Mouse (Mus musculus): ENCODE results near the gene Zfp286. TPM values are rescaled to one million over a fixed set of nuclear protein-coding genes. Genes with fewer than 3 reads are reported as not detected.

The Zfp286 gene
- total RNA-seq (2022), result 1 to 10 TPM; 2.9 to 4.8 (median 4.3) TPM

GRCm38 (mm10) chr11:62788935-62789616 lies at the start of gene Zfp286:
Zfp286 (minus strand) TSS chr11:62789462.
- DNase-seq, result peak; percentile 66

DNA sequence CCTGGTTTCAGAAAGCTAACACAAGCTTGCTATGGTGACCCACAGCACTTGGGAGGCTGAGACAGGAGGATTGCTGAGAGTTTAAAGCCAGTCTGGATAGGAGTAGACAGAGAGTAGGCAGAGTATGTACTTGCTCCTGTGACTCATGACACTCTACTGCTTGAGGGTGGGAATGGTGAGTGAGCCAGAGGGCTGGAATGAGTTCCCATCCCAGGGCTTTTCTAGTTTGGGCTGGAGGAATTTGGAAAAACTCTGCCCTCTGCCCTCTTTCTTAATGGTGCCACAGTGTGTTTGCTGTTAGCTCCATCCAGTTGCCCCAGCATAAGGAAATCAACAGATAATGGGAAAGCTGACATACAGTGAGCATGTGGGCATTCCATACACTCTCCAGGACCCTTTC lies 42.6 kb upstream of the Zfp286 start:
- no peak for DNase-seq

GRCm38 (mm10) chr11:62830387-62830786 lies 41.1 kb upstream of the Zfp286 start:
- no peak for DNase-seq

GRCm38 (mm10) chr11:62827911-62828310 lies 38.6 kb upstream of the Zfp286 start:
- no peak for DNase-seq

DNA sequence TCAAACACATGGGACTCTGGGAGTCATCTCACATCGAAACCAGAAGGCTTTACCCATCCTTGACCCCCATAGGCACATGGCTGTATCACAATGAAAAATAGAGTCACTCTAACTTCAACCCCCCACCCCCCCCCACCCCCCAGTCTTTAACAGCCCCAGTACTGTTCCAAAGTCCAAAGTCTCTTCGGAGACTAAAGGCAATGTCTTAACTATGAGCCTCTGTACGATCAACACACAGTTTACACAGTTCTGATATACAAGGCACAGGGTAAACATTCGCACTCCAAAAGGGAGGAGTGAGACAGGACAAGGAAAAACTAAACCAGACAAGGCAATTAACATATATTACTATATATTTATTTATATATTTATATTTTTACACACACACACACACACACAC lies 37.9 kb upstream of the Zfp286 start:
- DNase-seq, result no peak

DNA sequence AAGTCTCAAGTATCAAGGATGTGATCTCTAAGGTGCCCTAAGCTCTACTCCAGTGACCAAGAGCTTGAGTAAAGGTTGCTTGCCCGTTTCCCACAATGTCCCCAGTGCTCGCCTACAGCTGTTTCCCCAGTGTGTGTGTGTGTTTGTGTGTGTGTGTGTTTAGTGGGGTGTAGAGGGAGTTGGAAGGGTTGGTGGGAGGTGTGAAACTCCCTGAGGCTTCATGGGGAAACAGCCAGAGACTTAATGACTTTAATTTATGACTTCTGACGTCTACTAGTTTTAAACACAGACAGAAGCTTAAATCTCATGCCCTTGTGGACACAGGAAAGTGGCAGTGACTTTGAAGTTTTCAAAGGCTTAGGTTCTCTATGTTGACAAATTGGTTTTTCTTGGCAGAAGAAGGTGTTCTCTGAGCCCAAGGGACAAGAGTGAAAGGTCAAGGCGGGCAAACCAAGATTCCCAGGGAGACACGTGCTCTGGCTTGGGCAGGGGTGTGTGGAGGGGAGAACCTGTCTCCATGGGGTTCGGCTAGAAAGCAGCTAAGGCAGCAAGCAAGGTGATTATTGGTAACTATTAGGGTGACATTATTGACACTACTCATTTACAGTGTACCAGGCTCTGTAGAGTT lies 37.0 kb upstream of the Zfp286 start:
- DNase-seq, result peak; percentile 61

GRCm38 (mm10) chr11:62825222-62826105 lies 36.2 kb upstream of the Zfp286 start:
- no peak for DNase-seq

DNA sequence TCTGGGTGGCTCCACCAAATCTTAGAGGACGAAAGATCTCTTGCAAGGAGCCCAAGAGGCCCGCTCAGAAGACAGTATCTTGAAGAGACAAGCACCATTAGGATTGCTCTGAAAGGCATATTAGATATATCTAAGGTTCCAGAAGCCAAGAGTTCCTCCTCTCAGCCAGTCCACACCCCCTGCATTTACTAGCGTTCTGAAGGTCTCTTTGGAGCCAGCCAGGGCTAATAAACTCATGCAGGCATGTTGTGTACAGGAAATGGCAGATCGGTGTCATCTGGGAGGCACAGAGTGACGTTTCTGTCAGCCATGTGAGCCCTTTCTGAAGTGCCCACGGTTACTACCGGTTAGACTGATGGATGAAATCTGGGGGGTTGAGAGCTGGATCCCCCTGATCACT lies 34.9 kb upstream of the Zfp286 start:
- no peak for DNase-seq

- no peak for DNase-seq
These were observed 32.6 kb upstream of the Zfp286 start for GRCm38 (mm10) chr11:62821893-62822292.

DNA sequence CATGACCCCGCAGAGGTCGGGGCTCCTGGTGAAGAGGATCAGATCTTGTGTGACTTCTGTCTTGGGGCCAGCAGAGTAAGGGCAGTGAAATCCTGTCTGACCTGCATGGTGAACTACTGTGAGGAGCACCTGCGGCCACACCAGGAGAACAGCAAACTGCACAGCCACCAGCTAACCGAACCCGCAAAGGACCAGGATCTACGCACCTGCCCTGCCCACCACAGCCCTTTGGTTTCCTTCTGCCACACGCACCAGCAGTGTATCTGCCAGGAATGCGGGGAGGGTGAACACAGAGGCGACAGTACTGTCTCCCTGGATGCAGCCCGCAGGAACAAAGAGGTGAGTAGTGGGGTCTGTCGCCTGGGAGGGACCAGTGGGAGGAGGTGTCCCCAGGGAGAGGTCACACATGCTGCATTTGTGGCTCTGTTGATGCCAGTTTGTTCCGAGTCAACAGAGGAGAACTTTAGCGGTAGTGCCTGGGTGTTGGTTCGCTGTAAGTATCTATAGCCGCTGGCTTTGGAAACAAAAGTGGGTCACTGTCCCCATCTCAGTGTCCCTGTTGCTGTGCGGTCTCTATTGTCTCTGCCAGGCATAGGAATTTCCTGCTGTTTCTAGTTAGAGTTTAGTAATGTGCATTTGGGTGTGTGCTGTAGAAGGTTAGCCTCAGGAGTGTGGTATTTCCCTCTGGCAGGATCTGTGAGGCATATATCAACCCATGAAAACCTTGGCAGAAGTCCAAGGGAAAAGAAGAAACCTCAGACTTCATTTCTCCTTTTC lies 31.6 kb upstream of the Zfp286 start:
- no peak for DNase-seq

- DNase-seq, result peak; percentile 70
These were observed 30.8 kb upstream of the Zfp286 start, which contains the start of gene Trim16 for GRCm38 (mm10) chr11:62820059-62820541. Trim16 (plus strand) TSS chr11:62820231.

DNA sequence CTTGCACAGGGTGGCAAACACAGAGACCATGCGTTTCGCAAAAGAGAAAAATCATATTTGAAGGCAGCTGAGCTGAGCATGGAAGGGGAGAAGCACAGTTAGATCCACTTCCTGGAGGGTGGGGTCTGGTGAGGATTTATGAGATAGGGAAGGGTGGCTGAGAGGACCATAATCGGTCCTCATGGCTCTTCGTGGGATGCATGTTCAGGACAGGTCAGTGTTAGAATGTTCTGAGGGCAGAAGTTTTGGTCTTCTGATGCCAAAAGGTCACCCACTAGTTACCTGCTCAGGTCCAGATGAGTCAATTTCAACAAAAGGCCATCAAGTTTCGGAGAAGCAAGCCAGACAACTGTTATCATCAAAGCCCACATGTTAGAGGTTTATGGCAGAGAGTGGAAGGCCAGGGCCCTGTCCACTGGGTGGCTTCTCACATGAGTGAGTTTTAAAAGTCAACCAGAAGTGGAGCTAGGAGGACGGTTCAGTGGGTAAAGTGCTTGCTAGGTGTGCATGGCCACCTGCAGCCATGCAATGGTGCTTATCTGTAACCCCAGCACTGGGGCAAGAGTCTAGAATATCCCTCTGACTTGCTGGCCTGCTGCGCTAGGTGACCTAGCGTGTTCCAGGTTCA lies 29.9 kb upstream of the Zfp286 start:
- DNase-seq, result no peak

GRCm38 (mm10) chr11:62816591-62816990 lies 27.3 kb upstream of the Zfp286 start:
- no peak for DNase-seq

DNA sequence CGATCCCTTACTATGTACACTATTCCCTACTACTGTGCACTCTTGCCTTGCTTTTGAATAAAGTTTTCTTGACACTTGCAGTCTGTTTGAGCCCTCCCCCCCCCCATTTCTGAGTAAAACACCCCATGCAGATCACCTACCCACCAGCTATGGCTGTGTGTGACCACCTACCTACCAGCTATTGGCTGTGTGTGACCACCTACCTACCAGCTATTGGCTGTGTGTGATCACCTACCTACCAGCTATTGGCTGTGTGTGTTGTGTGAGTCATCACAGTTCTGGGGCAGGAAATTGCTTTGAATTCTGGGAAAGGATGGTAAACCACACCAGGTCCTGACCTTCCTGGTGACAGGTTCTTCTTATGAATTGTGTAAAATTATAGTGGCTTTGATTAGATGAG lies 26.2 kb upstream of the Zfp286 start:
- no peak for DNase-seq

GRCm38 (mm10) chr11:62814625-62815024 lies 25.4 kb upstream of the Zfp286 start:
- DNase-seq, result no peak

DNA sequence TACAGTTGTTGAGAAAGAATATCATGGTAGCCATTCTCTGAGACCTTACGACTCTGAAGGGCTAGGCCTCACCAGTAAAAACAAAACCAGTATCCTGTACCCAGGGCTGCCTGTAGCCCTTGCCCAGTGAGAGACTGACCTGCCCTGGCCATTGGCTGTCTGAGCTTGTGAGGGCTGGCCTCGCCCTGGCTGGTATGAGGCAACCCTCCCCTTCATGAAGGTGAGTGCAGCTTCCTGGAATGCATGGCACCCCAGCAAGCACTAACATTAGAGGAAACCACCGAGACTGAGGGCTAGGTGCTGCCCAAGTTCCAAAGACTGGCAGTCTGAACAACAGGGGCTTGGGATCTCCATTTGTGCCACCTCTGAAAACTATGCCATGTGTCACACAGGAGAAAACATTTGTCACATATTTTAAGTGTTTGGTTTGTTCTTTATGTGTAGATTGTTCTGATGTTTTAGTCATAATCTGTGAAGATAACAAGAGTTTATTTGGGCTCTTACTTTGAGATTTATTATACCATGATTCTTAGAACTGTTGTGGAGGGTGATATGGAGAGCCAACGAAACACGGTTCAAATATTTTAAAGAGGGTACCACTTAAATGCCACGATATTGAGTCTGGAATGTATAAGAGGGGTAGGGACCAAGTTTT lies 24.8 kb upstream of the Zfp286 start:
- DNase-seq, result no peak

DNA sequence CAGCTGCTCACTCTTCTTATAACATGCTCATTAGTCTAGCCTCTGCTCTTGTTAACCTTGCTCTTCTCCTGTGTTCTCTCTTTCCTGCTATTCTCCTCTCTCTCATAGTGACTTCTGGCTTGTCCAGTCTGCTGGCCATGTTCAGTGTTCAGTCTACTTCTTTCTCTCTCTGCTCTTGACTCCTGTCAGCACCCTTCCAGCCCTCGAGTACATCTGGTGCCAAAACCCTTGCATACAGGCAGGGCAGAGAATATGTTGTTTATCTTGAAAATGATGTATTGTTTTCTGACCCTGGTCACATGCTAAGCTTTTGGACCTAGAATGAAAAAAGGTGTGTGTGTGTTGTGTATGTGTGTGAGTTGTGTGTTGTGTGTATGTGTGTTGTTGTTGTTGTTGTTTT lies 24.2 kb upstream of the Zfp286 start:
- DNase-seq, result no peak

- no peak for DNase-seq
These were observed 23.0 kb upstream of the Zfp286 start for GRCm38 (mm10) chr11:62812268-62812667.

GRCm38 (mm10) chr11:62809201-62809600 lies 19.9 kb upstream of the Zfp286 start:
- DNase-seq, result no peak

DNA sequence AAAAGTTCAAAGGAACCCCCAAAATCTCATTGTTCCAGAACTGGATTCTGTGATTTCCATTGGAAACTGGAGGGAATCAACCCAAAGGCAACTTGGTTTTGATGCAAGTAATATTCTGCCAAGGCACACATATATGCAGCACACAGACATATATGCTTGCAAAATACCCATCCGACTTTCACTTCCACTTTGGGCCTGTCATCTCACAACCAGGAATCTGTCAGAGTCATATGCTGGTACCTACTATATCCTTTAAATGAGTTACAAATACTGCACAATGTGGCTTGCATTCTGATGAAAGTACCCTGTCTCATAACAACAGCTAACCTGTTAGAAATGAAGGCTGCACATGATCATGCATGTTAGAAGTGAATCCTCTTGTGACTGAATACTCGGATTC lies 18.7 kb upstream of the Zfp286 start:
- no peak for DNase-seq

GRCm38 (mm10) chr11:62804119-62804518 lies 14.9 kb upstream of the Zfp286 start:
- no peak for DNase-seq

DNA sequence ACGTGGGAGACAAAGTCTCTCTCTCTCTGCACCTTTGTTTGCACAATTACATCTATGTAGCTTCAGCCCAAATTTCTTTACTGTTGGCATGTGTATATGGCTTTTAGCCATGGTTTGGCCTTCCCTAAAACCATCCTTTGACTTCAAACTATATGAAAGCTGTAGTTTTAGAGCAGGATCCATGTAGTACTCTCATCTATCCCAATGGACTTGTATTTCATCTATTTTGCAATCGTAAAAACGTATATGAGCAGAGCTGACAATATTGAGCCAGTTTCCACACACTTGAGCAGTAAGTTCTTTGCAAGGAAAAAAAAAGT lies 315 bp upstream of the Zfp286 start:
- no peak for DNase-seq
